Mouse (Mus musculus) ES-CJ7 (cell line): ENCODE results near the gene Mmgt1.

Source experiments
- DNase-seq: peaks from one replicate; pipeline ENCODE4 v3.0.0; 2011; ENCODE audit warnings: low read depth, low spot score

The Mmgt1 gene

DNA sequence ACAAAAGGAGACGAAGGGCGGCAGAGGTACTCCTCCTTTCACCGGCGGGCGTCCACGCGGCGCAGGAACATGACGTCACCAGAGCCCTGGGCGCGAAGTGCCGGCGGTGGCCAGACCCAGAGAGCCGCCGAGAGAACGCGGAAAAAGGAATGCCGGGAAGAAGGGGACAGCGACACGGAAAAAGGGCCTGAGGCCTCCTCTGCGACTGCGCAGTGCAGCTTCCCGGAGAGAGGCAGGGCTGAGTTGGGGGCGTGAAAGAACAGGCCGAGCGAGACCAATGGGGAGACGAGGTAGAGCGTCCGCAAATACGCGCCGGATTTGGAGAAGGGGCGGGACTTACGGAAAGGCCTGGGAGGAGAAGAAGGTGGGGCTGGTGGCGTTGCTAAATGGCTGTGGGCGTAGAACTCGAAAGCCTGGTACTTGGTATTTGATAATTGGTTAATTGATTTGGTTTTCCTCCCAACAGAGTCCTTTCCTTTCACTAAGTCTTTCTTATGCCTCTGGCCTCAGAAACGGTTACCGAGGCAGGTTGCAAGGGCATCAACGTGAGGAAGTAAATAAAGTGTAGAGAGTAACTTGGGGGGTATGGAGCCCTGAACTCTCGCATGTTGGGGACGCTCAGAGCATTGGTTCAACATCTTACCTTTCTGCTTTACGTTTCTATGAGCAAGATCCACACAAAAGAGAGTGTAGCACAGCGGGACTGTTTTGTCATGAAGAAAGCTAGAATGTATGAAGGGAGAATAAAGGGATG is at the start of gene Mmgt1:
Gene Mmgt1 (minus strand): TSS at position 183 of the 754 bp plus-strand sequence.
- DNase-seq = peak; percentile 95

DNA sequence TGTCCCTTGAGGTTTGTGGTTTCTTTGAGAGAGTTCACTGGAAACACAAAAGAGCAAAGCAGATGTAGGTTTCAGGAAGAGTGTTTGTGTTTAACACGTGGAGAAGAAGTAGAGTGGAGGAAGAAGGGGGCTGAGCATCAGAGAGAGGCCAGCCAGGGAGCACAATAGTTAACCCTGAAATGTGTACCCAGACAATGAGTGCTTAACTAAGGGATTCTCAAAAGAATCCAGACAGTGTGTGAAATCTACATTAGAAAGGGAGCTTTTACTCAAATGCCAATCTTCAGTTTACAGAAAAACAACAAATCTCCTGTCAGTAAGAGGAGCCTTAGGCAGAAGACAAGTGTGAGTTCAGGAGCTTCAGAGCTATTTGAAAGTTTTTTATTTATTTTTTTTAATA is 42.2 kb upstream of the Mmgt1 start:
- DNase-seq = peak; percentile 43

DNA sequence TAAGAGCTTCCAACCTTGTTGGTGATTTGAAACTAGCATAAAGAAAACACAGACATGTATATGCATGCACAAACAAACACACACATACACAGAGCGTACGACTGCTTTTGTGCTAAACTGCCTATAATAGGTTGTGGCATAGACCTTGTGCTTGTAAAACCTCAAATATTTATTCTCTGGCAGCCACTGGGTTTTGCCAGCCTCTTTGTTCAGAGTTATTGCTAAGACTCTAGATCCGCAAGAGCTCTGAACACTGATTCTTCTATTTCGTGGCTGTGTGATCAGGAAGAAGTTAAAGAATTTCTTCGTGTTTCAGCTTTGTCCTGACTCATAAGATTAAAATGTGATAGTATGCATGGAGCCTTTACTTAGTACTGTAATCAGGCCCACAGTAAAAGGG is 38.3 kb upstream of the Mmgt1 start:
- no peak for DNase-seq

DNA sequence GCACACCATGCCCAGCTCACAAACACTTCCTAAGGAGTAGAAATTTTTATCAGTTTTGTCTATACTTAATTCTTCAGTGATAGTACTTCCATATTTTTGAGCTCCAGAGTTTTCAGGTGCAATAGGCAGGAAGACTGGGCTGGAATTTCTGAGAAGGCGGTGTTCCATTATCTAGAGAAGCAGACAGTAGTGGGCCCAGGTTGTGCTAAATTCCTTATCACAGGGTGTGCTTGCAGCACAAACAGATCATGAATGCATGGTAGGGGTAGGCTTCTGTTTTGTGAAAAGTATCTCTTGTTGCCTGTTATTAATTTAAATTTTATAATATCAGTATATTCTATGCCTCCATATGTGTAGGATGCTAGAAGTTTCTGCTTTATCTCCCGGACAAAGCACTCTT is 17.4 kb upstream of the Mmgt1 start:
- DNase-seq = no peak

DNA sequence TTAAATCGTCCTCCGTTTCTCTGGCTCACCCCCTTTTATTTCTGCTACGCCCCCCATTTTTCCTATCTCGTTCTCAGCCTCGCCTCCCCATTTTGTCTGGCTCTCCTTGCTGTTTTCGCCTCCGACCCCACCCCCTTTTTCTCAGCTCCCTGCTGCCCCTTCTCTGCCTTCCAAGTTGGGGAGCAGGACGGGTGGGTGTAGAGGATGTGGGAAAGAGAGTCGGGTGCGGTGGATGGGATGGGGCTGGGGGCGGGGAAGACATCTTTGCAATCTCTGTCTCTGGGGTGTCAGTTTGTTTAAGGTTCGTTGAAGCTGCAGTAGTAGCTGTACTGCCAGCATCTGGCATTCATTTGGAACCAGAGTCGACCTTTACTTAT is 12.4 kb upstream of the Mmgt1 start:
- DNase-seq = no peak

DNA sequence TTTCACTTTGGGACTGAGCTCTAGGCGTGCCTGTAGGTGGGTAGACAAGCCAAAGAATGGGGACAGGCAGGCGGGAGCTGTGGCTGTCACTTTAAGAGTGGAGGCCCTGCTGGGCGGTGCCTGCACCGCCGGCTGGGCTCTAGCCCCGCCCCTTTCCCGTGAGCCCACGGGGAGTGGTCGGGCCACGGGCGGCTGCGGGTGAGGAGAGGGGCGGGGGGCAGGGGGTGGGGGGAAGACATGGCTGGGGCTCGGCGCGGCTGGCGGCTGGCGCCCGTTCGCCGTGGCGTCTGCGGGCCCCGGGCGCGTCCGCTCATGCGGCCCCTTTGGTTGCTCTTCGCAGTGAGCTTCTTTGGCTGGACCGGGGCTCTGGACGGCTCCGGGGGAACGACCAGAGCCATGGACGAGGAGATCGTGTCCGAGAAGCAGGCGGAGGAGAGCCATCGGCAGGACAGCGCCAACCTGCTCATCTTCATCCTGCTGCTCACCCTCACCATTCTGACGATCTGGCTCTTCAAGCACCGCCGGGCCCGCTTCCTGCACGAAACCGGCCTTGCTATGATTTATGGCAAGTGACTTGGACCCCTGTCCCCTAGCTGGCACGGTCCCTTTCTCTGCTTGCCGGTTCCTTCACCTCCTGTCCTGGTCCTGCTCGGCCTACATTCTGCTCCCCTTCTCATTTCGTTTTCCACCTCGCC is 11.9 kb upstream of the Mmgt1 start, which contains the start of gene Slc9a6:
Gene Slc9a6 (plus strand): TSS at position 135 of the 695 bp plus-strand sequence.
- peak; percentile 60 for DNase-seq

DNA sequence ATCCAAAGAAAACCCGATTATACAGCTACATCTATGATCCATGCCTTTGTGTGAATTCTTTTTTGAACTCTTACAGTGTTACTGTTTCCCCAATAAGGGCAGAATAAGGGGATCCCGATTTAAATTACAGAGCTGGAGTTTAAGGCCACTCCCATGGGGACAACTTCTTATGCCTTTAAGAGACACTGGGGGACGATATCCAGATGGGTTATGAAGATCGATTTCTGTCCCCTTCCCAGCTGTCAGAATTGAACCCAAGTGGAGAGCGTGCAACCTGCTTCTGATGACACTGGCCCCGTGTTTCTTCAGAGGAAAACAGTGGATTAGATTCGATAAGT is 11.4 kb upstream of the Mmgt1 start:
- DNase-seq = no peak

DNA sequence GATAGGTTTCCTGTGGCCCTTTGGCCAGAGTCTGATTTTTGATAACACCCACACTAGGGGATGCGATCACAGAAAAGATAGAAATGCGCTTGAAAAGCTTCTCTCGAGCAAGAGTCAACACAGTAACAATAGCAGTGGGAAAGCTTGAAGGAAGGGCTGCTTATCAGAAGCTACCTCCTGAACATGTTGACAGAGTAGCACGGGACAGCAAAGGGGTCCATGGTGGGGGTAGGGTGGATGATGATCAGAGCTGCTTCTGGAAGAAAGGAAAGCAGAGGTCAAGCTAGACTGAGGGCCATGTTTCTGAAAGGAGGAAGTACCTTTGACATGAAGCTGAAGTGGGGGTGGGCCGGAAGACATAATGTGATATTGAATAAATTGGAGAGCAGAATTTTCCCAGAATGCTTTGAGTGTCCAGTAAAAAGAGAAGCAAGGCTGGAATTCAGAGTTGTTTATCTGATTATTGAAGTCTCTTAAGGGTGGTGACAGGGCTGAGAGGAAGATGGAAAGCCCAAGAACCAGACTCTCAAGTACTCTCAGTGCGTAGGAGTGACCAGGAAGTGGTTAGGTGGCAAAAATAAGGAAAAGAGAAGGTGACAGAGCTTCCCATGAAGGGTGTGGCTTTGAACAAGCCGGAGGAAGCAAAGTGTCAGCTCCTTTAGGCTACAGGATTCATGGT is 9.3 kb upstream of the Mmgt1 start:
- DNase-seq = no peak

DNA sequence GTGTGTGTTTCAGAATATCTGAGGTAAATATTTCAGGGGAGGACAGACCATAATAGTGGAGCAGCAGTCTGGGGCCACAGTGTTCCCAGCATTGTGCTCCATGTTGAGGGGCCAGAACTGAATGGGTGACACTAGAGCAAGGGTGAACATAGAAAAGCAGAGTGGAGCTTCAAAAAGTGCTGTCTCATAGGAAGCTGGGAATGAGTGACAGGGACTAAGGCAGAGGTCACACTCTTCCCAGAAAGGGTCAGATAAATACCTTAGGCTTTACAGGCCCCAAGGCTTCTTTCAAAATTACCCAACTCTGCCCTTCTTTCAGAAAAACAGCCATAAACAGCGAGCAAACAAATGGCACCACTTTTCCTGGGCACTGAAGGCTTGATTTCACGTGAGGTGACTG is 8.7 kb upstream of the Mmgt1 start:
- DNase-seq = no peak

DNA sequence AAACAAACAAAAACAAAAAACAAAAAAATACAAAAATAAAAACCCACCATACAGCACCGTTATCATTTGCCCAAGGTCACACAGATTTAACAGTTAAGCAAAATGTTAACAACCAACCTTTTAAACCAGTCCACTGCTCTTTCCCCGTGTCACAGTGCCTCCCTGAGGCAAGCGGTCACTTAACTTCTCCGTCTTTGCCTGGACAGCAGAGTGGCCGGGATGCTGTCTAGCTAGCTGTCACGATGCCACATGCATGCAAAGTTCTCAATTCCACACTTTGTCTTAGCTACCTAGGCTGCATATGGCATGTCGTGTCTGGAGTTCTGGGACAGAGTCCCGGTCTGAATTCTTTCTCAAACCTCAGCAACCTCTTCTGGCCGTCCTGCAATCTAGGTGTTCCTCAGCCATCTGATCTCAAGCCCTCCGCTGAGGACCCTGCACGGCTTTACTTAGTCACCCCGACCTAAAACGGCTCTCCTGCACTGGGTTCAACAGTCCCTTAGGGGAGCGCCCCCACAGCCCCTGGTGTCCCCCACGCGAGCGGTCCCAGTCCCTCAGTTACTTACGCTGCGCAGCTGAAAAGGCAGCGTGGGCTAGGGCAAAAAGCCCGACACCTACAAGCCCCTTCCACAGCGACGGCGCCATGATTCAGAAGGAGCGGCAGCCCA is 516 bp downstream of the Mmgt1 start:
- DNase-seq = no peak

DNA sequence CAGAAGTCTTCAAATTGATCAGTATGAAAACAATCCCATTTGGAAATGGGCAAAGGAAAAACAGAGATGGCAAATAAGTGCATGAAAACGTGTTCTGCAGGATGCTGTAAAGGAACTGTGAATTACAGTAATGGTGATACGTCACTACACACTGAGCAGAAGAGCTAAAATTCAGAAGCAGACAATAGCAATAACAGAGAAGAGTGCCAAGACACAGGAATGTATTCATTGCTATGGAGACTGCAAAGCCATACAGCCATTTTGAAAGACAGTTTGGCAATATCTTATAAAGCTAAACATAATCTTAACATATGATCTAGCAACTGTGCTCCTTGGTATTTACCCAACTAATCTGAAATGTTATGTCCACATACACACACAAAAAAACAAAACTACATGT is 19.7 kb downstream of the Mmgt1 start:
- DNase-seq = no peak

DNA sequence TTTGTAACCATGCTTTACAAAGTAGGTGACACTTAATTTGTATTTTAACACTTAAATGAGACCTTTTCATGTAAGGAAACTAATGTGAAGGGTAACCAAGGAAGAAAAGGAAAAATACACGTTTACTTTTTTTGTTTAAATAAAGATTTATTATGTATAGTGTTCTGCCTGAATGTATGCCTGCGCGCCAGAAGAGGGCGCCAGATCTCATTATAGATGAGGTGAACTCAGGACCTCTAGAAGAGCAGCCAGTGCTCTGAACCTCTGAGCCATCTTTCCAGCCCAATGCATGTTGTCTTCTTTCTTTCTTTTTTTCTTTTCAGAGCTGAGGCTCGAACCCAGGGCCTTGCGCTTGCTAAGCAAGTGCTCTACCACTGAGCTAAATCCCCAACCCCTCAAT is 25.4 kb downstream of the Mmgt1 start:
- peak; percentile 19 for DNase-seq

DNA sequence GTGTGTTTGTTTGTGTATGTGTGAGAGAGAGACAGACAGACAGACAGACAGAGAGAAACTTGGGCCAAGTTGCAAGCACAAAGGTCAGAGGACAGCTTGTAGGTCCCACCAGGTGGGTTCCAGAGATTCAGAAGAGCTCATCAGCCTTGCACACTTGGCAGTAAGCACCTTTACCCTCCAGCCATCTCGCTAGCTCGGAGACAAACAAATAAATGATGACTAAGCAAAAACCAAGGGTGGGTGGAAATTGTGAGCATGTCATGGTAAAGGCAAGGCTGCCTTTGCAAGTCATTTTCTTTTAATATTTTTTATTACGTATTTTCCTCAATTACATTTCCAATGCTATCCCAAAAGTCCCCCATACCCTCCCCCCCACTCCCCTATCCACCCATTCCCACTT is 44.3 kb downstream of the Mmgt1 start:
- DNase-seq = no peak

DNA sequence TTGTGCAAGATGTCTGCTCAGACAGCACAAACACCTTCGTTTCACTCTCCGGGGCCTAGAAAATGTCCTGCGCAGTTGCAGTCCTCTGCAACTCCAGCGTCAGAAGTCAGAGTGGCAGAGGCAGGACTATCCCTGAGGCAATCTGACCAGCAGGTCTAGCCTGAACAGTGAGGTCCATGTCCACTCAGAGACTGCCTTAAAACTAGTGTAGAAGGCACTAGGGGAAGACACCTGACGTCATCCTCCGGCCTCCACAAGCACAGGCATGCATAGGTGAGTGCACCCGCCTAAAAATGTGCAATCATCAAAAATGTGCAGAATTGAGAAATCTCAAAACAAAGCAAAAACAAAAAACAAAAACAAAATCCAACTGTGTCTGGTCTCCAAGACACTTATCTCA is 48.4 kb downstream of the Mmgt1 start, which contains the start of gene Gm648:
Gene Gm648 (minus strand): TSS at position 101 of the 400 bp plus-strand sequence.
- DNase-seq = no peak

DNA sequence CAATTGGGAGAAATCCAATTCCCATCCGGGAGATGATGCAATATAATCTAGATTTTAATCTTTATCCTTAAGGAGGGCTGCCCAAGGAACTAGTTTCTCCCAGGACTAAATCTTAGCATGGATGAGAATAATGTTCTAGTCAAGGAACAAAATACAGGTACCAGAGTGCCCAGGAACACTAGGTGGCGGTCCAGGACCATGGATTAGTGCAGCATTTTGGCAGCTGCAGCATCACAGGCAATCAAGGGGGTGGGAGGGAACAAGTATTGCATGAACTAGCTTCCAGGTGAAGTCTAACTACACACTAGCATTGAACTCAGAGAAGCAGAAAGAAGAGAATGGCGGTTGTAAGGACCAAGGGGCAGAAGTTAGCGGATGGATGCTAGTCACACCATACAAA is 60.7 kb downstream of the Mmgt1 start:
- DNase-seq = peak; percentile 15
